Mouse (Mus musculus): ENCODE measurements around the gene Lcn10. TPM values are rescaled to one million over a fixed set of nuclear protein-coding genes. Genes with fewer than 3 reads are reported as not detected.
A peak's percentile ranks its signal among the peaks of the same experiment; 100 is the strongest.
"Not testable (repeated sequence)": the region's sequence is repeated elsewhere in the genome, so short reads cannot be mapped to it uniquely, and the experiment has no call there.

Gene Lcn10
- polyA plus RNA-seq, 1 experiment: not detected

GRCm38 (mm10) chr2:25696951-25697350 is 14.4 kb downstream of the Lcn10 start:
- 68% methylated on average over 4 of the region's 4 CpGs for WGBS
- no peak overlapping the region for H3K4me3 ChIP-seq (replicated peaks; ENCODE audit: control insufficient read depth, low read depth, low read length)
- H3K4me1 ChIP-seq (ENCODE audit: control insufficient read depth, insufficient read depth, low read length): no peaks in the 10 kb centered on the region
- no peak for TF ChIP-seq CTCF (IDR thresholded peaks at IDR 0.05; ENCODE audit: control insufficient read depth, insufficient read depth, low read length)
- TF ChIP-seq POLR2A (IDR thresholded peaks at IDR 0.05; ENCODE audit: borderline replicate concordance, control insufficient read depth, low read depth, low read length): no peak
- H3K27ac ChIP-seq (ENCODE audit: control insufficient read depth, insufficient read depth, low read depth, low read length, poor library complexity): no peak overlapping the region

GRCm38 (mm10) chr2:25698696-25699095 is 16.2 kb downstream of the Lcn10 start:
- WGBS: 78% methylated on average over 2 of the region's 2 CpGs
- Histone ChIP-seq H3K4me3 (replicated peaks; ENCODE audit: control insufficient read depth, low read depth, low read length) (no peak overlapping the region), H3K27ac (ENCODE audit: control insufficient read depth, insufficient read depth, low read depth, low read length, poor library complexity) (no peak overlapping the region), H3K4me1 (ENCODE audit: control insufficient read depth, insufficient read depth, low read length) (no peaks in the 10 kb centered on the region)
- TF ChIP-seq CTCF (IDR thresholded peaks at IDR 0.05; ENCODE audit: control insufficient read depth, insufficient read depth, low read length): no peak
- TF ChIP-seq POLR2A (IDR thresholded peaks at IDR 0.05; ENCODE audit: borderline replicate concordance, control insufficient read depth, low read depth, low read length): no peak

DNA sequence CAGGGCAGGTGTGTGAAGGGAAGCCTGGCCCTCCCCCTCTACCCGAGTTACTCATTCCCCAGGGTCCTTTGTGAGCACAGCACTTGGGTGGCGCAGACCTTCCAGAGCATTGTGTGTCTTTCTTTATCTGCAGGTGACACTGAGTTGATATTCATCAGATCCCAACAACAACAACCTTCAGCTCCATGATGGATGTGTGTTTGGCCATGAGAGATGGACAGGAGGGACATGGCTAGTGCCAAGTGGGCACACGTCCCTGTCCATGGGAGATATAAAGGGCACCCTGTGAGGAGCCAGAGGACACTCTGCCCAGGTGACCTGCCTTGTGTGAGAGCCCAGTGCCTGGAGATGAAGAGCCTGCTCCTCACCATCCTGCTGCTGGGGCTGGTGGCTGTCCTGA is 17.2 kb downstream of the Lcn10 start, which contains the start of gene Obp2a:
Gene Obp2a, plus strand, starts transcription at position 301 of the 400 bp plus-strand sequence.
- not testable (repeated sequence) for H3K4me1 ChIP-seq (ENCODE audit: control insufficient read depth, insufficient read depth, low read length); H3K4me3 ChIP-seq (replicated peaks; ENCODE audit: control insufficient read depth, low read depth, low read length); H3K27ac ChIP-seq (ENCODE audit: control insufficient read depth, insufficient read depth, low read depth, low read length, poor library complexity)
- WGBS: 84% methylated on average over 3 of the region's 3 CpGs

GRCm38 (mm10) chr2:25701001-25701400 is 18.5 kb downstream of the Lcn10 start:
- H3K4me3 ChIP-seq (replicated peaks; ENCODE audit: control insufficient read depth, low read depth, low read length): no peak overlapping the region
- no peaks in the 10 kb centered on the region for H3K4me1 ChIP-seq (ENCODE audit: control insufficient read depth, insufficient read depth, low read length)
- 50% methylated on average over 5 of the region's 5 CpGs for WGBS
- no peak overlapping the region for H3K27ac ChIP-seq (ENCODE audit: control insufficient read depth, insufficient read depth, low read depth, low read length, poor library complexity)
- TF ChIP-seq POLR2A (IDR thresholded peaks at IDR 0.05; ENCODE audit: borderline replicate concordance, control insufficient read depth, low read depth, low read length): no peak
- TF ChIP-seq CTCF (IDR thresholded peaks at IDR 0.05; ENCODE audit: control insufficient read depth, insufficient read depth, low read length): no peak

GRCm38 (mm10) chr2:25703706-25704105 is 21.2 kb downstream of the Lcn10 start:
- WGBS: 79% methylated on average over 4 of the region's 4 CpGs
- TF ChIP-seq CTCF (IDR thresholded peaks at IDR 0.05; ENCODE audit: control insufficient read depth, insufficient read depth, low read length) (no peak), POLR2A (IDR thresholded peaks at IDR 0.05; ENCODE audit: borderline replicate concordance, control insufficient read depth, low read depth, low read length) (no peak)
- Histone ChIP-seq H3K27ac (ENCODE audit: control insufficient read depth, insufficient read depth, low read depth, low read length, poor library complexity) (no peak overlapping the region), H3K4me1 (ENCODE audit: control insufficient read depth, insufficient read depth, low read length) (no peaks in the 10 kb centered on the region), H3K4me3 (replicated peaks; ENCODE audit: control insufficient read depth, low read depth, low read length) (no peak overlapping the region)

DNA sequence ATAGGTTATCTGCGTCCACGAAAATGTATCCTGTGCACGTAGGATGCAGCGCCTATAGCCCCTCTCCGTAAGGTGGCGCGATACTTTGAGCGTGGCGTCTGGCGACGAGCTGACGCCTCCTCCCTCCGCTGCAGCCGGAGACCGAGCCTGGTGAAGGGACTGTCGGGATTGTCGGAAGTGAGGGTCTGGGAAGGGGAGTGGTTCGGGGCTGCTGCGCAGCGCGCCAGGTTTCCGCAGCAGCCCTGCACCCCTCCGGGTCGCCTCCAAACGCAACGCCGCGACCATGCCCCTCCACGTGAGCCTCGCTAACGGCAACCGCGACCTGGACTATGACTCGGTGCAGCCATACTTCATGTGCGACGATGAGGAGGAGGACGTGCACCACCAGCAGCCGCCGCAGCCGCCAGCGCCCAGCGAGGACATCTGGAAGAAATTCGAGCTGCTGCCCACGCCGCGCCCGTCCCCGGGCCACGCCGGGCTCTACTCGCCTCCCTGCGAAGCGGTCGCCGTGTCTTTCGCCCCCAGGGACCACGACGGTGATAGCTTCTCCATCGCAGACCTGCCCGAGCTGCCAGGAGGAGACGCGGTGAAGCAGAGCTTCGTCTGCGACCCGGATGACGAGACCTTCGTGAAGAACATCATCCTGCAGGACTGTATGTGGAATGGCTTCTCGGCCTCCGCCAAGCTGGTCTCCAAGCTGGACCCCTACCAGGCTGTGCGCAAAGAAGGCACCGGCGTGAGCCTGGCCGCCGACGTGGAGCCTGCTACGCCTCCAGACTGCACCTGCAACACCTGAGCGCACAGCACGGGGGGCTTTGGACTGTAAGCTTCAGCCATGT is 24.3 kb downstream of the Lcn10 start, which contains the start of gene Bmyc:
Gene Bmyc, plus strand, starts transcription at position 97 of the 839 bp plus-strand sequence.
- H3K4me1 ChIP-seq (ENCODE audit: control insufficient read depth, insufficient read depth, low read length): no peaks in the 10 kb centered on the region
- H3K4me3 ChIP-seq (replicated peaks; ENCODE audit: control insufficient read depth, low read depth, low read length): peak within 1 kb of the TSS; percentile 71
- TF ChIP-seq POLR2A (IDR thresholded peaks at IDR 0.05; ENCODE audit: borderline replicate concordance, control insufficient read depth, low read depth, low read length) (peak; percentile 47; the same call in 1 of the 2 replicates), CTCF (IDR thresholded peaks at IDR 0.05; ENCODE audit: control insufficient read depth, insufficient read depth, low read length) (peak; percentile 59)
- peak within 1 kb of the TSS; percentile 43 for H3K27ac ChIP-seq (ENCODE audit: control insufficient read depth, insufficient read depth, low read depth, low read length, poor library complexity)
- WGBS: under 1% methylated on average over 78 of the region's 78 CpGs

GRCm38 (mm10) chr2:25708121-25708520 is 25.6 kb downstream of the Lcn10 start:
- 60% methylated on average over 2 of the region's 2 CpGs for WGBS
- TF ChIP-seq POLR2A (IDR thresholded peaks at IDR 0.05; ENCODE audit: borderline replicate concordance, control insufficient read depth, low read depth, low read length): no peak
- TF ChIP-seq CTCF (IDR thresholded peaks at IDR 0.05; ENCODE audit: control insufficient read depth, insufficient read depth, low read length): no peak
- Histone ChIP-seq H3K4me1 (ENCODE audit: control insufficient read depth, insufficient read depth, low read length) (no peaks in the 10 kb centered on the region), H3K4me3 (replicated peaks; ENCODE audit: control insufficient read depth, low read depth, low read length) (peak overlapping the region; percentile 41), H3K27ac (ENCODE audit: control insufficient read depth, insufficient read depth, low read depth, low read length, poor library complexity) (peak overlapping the region; percentile 44; the same call in 1 of the 2 replicates)

DNA sequence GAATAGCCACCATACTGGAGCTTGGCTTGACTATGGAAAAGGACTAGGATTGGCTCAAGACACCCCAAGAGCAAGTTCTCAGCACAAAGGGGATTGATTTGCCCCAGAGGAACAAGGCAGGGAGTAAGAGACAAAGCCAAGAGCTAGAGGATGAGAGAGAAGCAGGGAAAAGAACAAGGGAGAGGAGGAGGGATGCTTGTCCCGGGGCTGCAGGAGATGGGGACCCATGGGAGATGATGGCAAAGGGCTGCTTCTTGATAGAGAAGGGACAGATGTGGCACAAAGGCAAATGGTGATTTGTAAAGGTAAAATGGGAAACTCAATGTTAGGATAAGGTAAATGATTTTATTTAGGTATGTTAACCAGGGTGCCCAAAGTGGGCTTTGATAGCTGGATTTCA is 26.5 kb downstream of the Lcn10 start:
- H3K4me3 ChIP-seq (replicated peaks; ENCODE audit: control insufficient read depth, low read depth, low read length); H3K27ac ChIP-seq (ENCODE audit: control insufficient read depth, insufficient read depth, low read depth, low read length, poor library complexity); H3K4me1 ChIP-seq (ENCODE audit: control insufficient read depth, insufficient read depth, low read length): not testable (repeated sequence)
- WGBS: 83% methylated on average over 1 of the region's 1 CpGs

DNA sequence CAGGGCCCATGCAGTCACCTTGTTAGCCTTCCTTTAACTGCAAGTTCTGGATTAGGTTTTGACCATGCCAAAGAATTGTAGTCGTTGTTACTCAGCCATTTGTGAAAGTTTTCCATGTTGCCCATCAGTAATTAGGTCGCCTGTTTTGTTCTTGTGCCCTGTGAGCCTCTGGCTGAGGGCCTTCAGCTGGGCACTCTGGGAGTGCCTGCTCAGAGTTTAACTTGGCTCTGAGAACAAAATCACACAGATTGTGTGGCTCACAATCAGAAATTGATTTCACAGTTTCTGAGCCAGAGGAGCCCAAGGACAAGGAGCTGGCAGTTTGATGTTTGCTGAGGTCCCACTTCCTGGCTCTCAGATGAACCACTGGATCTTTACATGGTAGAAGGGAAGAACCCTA is 27.3 kb downstream of the Lcn10 start:
- H3K4me1 ChIP-seq (ENCODE audit: control insufficient read depth, insufficient read depth, low read length); H3K27ac ChIP-seq (ENCODE audit: control insufficient read depth, insufficient read depth, low read depth, low read length, poor library complexity); H3K4me3 ChIP-seq (replicated peaks; ENCODE audit: control insufficient read depth, low read depth, low read length): not testable (repeated sequence)
- WGBS: 63% methylated on average over 2 of the region's 2 CpGs

GRCm38 (mm10) chr2:25711641-25712040 is 29.1 kb downstream of the Lcn10 start:
- H3K27ac ChIP-seq (ENCODE audit: control insufficient read depth, insufficient read depth, low read depth, low read length, poor library complexity); H3K4me3 ChIP-seq (replicated peaks; ENCODE audit: control insufficient read depth, low read depth, low read length); H3K4me1 ChIP-seq (ENCODE audit: control insufficient read depth, insufficient read depth, low read length): not testable (repeated sequence)
- 66% methylated on average over 3 of the region's 3 CpGs for WGBS

Data from bone marrow, adult 2 months (tissue).